Mouse (Mus musculus) c-Kit-positive CD71-negative TER-119-negative erythroid progenitor cells, embryonic 14.5 days (primary cell): ENCODE results near the gene Hap1.
"Not testable (repeated sequence)": the region's sequence is repeated elsewhere in the genome, so short reads cannot be mapped to it uniquely, and the experiment has no call there.

Source experiments
- DNase-seq: peaks from one replicate; pipeline ENCODE4 v3.0.0-alpha.2; 2013; ENCODE audit warnings: low read depth

Hap1 gene

GRCm38 (mm10) chr11:100355151-100355951 lies 577 bp downstream of the Hap1 start:
- DNase-seq, result no peak

- DNase-seq, result no peak
Observed at GRCm38 (mm10) chr11:100352076-100352857, 3.7 kb downstream of the Hap1 start.

- DNase-seq, result no peak
Observed at GRCm38 (mm10) chr11:100344269-100344668, 11.7 kb downstream of the Hap1 start.

- DNase-seq, result no peak
Observed at GRCm38 (mm10) chr11:100335731-100336130, 20.2 kb downstream of the Hap1 start.

- DNase-seq, result no peak
Observed at GRCm38 (mm10) chr11:100333944-100334457, 21.9 kb downstream of the Hap1 start, which contains the start of gene Gast. TSS of gene Gast (plus strand) at chr11:100334407.

GRCm38 (mm10) chr11:100332766-100333515 lies 23.0 kb downstream of the Hap1 start:
- no peak for DNase-seq

- not testable (repeated sequence) for DNase-seq
Observed at GRCm38 (mm10) chr11:100330816-100331375, 25.0 kb downstream of the Hap1 start.

GRCm38 (mm10) chr11:100330235-100330634 lies 25.7 kb downstream of the Hap1 start:
- no peak for DNase-seq

- no peak for DNase-seq
Observed at GRCm38 (mm10) chr11:100327761-100328160, 28.2 kb downstream of the Hap1 start.

- no peak for DNase-seq
Observed at GRCm38 (mm10) chr11:100327316-100327715, 28.6 kb downstream of the Hap1 start.

- no peak for DNase-seq
Observed at GRCm38 (mm10) chr11:100325062-100325629, 30.8 kb downstream of the Hap1 start.

- DNase-seq, result peak; percentile 93
Observed at GRCm38 (mm10) chr11:100323578-100323977, 32.4 kb downstream of the Hap1 start.

GRCm38 (mm10) chr11:100322591-100323258 lies 33.2 kb downstream of the Hap1 start:
- DNase-seq, result no peak

- not testable (repeated sequence) for DNase-seq
Observed at GRCm38 (mm10) chr11:100321479-100322305, 34.2 kb downstream of the Hap1 start.

- not testable (repeated sequence) for DNase-seq
Observed at GRCm38 (mm10) chr11:100320701-100321410, 35.1 kb downstream of the Hap1 start.

- peak; percentile 95 for DNase-seq
Observed at GRCm38 (mm10) chr11:100320172-100320630, 35.7 kb downstream of the Hap1 start.

GRCm38 (mm10) chr11:100319492-100320171 lies 36.3 kb downstream of the Hap1 start, which contains the start of gene Eif1:
TSS of gene Eif1 (plus strand) at chr11:100319885.
- DNase-seq, result peak; percentile 100
